Mouse (Mus musculus) brain, embryonic 14.5 days (tissue): ENCODE measurements at regions not wholly inside any gene's neighbourhood (a gene's known extent, or its start where the extent isn't known, plus 50 kb on each side); places are given as distances from the start of the nearest gene placed in this dataset.

Source experiments
- DNase-seq: peaks from one replicate; pipeline ENCODE4 v3.0.0-alpha.2; 2011; ENCODE audit warnings: low read depth
- CTCF ChIP-seq: fragments of 200-500 bp; IDR thresholded peaks from 2 replicates; pipeline ENCODE4 v1.5.1; 2012; ENCODE audit warnings: inconsistent platforms, mild to moderate bottlenecking, moderate library complexity, borderline replicate concordance; ENCODE audit not compliant: insufficient read depth, insufficient read length; ENCODE audit errors: extremely low read depth
- POLR2A ChIP-seq: fragments of 200-500 bp; IDR thresholded peaks from 2 replicates; pipeline ENCODE4 v1.6.1; 2012; ENCODE audit warnings: mild to moderate bottlenecking, inconsistent platforms, borderline replicate concordance; ENCODE audit not compliant: poor library complexity, insufficient read depth, insufficient read length, severe bottlenecking; ENCODE audit errors: extremely low read depth

DNA sequence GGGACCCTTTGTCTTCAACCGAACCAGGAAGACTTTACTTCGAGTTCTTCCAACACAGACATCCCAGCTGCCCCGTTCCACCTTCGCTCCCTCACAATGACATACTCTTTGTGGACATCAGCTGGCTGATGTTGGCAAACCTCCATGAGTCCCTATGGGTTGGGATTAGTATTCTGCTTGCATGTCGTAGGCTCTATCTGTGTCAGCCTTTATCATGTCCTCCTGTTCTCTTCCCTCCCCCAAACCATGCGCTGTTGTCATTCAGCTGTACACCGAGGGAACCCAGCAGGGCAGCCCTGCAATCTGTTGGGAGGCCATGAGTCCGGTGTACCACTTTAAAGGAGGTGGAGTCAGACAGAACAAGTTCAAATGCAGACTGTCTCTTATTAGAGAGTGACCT is 186.8 kb downstream of the Cbln4 start:
- TF ChIP-seq POLR2A (no peak), CTCF (no peak)
- peak; percentile 77 for DNase-seq

DNA sequence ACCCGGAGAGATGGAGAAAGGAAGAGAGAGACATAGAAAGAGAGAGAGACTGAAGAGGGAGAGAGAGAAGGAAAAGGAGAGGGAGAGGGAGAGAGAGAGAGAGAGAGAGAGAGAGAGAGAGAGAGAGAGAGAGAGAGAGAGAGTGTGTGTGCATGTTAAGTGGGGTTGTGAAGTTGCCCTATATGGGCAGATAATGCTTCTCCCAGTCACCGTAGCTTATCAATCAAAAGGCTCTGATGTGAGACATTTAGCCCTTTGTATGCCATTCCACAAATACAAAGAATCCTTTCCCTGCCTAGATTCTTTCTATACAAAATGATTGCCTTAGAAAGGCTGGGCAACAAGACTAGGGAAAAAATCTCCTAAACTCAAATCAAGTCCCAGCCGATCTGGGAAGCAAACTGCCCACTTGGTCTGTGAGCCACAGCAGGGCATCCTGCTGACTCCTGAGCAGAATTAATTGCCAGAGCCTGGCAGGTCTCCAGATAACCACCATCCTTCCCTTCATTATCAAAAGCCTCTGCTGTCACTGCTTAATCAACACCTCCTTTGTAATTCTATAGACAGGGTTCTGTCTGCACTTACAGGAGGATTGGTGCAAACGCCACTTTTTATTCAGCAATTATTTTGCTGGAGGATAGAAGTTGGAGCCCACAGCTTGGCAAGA is 196.3 kb downstream of the Cbln4 start:
- DNase-seq, result peak; percentile 97
- TF ChIP-seq POLR2A (no peak), CTCF (no peak)

DNA sequence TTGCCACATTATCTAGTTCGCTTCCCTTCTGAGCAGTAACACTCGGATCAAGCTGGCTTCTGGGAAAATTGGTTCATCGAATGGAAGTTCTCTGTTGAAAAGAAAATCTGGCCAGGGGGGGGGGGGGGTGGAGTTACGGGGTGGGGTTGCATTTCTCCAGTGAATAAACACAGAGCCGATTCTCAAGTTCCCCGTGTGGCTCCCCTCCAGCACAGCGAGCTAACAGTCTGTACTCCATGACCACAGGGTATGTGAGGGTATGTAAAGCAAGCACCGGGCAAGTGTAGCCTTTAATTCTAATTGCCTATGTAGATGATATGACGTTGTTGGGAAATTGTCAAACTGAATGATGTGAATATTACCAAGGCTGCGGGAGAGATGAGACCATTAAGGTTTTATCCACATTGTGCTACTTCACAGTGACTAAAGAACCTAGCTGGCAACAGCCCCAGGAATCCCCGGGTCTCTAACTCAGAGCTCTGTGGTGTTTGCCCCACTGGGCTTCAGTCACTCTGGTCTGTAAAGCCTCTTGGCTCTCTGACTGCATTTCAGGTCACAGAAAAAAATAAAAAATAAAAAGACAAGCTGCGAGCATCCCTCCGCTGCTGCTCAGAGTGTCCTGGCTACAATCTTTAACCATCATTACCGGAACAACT is 203.1 kb downstream of the Cbln4 start:
- TF ChIP-seq CTCF, result no peak
- peak; percentile 60 for DNase-seq

DNA sequence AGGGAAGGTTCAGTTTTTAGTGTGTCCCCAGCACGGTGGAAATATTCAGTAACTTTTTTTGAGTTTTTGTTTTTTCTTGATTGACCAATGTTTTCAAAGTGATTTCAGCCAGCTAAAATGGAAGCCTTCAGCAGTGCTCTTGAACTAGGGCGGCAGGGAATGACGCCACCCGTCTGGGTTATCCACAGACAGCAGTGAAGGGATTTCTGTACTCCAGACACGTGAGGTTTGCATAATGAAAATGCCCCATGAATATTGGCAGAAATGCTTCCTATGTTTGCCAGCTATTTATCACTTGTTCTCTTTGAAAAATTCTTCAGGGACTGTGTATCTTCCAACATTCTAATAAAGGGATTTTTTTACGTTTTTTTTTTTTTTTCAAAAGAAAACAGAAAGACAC is 221.1 kb downstream of the Cbln4 start:
- TF ChIP-seq POLR2A (no peak), CTCF (no peak)
- DNase-seq, result peak; percentile 62

DNA sequence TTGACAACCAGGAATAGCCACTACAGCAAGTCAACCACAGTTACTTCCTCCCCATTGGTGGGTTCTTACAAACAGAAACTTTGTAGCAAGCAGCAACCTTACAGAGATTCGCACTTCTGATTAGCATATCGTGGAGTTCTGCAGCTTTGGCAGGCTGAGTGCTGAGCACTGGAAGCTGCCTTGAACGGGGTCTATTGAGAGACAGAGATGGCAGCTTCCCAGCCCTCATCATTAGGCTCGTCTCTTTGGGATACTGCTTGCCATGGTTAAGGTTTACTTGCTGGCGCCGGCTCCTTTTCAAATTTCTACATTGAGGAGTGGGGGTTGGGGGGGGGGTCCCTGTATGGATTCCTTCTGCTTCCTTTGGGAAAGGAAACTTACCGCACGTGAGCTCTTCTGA is 224.8 kb downstream of the Cbln4 start:
- DNase-seq, result peak; percentile 90
- TF ChIP-seq POLR2A, result no peak

DNA sequence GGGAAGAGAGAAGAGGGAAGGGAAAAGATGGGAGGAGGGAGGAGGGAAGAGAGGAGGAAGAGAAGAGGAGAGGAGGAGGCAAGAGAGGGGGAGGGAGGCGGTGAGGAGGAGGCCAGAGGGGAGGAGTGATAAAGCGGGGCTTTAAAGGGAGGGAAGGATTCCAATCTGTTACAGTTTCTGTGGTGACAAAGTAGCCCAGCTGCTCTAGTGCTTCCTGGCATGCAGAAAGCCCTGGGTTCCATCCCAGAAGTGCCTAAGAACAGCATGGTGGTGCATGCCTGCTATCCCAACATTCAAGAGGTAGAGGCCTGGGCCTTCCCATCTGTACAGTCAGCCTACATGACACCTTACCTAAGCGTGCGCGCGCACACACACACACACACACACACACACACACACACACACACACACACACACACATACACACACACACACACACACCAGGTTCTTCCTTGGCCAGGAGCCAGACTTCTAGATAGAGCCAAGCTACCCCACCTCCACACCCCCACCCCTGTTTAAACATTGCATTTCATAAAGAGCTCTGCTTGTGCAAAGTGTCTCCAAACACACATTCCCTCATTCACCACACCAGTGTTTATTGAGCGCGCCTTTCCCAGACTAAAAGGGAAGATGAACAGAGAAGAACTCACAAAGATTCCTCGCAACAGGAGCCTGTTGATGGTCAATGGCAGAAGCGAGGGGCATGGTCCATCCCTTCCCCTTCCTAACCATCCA is 226.4 kb downstream of the Cbln4 start:
- TF ChIP-seq CTCF, result no peak
- DNase-seq, result peak; percentile 91

DNA sequence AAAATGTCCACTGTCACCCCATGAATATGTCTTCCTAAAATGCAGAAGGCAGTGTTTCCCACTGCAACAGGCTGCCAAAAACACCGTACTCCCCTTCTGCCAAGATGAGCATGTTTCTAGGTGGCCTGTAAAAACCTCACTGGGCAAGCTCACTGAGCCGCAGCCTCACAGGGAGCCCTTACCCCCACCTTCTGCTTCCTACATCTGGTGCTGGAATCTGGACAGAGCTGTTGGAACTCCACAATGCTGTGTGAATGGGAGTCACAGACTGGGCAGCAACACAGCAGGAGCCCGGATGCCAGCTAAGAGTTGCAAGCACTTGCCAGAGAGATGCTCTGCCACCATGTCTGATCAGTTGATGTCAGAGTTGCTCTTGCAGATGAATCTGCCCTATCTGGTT is 230.6 kb downstream of the Cbln4 start:
- peak; percentile 78 for DNase-seq
- no peak for TF ChIP-seq POLR2A
- TF ChIP-seq CTCF, result no peak

DNA sequence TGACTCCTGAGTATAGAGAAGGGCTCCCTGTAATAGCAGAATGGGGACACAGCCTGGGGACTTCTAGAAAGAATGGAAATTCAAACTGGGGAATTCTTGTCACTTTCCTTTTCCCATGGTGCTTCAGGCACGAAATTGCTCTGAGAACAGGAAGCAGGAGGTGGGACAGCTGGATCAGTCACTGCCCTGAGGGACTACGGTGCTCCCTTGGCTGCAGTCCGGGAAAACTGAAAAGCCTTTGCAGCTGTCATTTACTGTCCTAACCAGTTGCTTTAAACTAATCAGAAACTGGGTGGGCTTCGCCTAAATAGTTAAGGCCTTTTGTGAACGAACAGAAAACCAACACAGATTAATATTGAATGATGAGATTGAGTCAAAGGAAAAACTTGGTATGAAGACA is 237.9 kb downstream of the Cbln4 start:
- DNase-seq, result peak; percentile 63
- no peak for TF ChIP-seq CTCF
- no peak for TF ChIP-seq POLR2A

DNA sequence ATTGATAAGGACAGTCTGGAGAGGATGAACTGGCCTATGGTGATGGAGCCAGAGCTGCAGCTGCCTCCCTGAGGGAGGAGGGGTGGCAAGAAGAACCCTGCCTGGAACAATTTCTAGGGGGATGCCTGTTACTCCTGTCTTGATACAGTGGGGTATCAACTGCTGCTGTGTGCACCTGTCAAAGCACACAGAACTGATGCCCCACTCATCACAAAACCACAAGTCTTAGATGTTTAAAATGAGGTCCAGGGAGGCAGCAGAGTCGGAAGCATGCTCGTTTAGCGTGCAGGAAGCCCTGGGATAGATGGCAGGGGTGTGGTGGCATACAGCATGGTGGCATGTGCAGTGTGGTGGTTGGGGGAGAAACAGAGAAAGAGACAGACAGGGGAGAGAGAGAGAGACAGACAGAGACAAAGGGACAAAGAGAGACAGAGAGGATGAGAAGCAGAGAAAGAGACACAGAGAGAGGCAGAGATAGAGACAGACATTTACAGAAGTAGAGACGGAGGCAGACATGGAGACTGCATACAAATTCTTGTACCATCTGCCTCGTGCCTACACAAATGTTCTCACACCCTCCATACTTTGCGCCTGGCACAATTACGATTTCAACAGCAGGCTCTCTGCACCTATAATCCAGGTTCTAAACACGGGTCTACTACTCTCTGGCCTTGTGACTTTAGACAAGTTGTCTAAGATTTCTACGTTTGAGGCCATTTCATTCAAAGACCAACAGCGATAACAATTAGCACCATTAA is 242.6 kb downstream of the Cbln4 start:
- DNase-seq, result no peak
- TF ChIP-seq CTCF (no peak), POLR2A (no peak)

DNA sequence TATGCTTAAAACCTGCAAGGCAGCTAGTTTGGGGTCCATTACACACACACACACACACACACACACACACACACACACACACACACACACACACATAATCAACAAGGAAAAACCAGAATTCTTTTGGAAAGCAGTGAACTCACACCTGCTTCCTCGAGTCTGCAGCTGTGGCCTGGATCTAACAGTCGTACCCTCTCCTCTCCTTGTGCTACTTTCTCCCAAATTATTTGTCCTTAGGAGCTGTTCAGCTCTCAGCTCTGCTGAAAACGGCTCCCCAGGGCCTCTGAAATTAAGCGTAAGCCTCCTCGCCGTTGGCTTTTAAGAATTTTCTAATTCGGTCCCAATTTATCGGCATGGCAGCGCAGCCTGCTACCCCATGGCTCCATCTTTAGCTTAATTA is 243.9 kb downstream of the Cbln4 start:
- TF ChIP-seq CTCF (no peak), POLR2A (no peak)
- DNase-seq, result peak; percentile 50

DNA sequence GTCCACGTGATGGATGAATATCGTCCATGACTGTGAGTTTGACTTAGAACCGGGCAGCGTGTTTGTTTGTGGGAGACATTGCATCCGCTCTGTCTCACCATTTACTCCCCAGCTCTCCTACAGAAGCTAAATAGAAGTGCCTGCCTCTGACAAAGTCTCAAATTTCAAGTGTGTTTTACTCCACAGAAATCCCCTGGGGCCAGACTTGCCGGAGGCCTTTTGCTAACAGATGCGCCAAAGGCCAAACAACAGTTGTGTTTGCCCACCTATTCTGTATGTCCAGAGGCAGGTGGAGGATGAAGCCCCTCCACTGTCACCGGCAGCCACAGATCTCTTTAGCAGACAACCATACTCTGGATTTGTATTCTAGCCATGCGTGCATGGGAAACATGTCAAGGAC is 252.6 kb downstream of the Cbln4 start:
- DNase-seq, result no peak
- TF ChIP-seq POLR2A (no peak), CTCF (no peak)
